Comparison of ENCODE assay signal across 33 mouse cellular contexts in the genomic region with DNA sequence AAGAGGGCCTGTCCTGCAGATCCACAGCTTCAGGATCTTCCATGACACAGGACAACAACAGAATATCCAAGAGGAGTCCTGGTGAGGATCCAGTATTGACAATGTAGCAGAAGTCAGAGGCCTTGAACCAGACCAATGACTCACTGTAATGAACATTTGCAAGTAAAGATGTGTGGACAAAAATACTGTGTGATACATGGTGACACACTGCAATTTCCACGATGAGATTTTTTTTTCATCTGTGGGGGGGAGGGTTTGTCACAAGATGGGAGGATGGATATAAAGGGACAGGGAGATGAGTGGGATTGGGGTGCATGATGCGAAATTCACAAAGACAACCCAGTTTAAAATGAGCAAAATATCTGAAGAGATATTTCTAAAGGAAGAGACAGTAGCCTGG.
"Had no signal": no experiment of that assay in that cellular context is flagged by ENCODE, and none has a peak within 500 bp of the region (broad histone marks: within the 10 kb centered on the region; RNA-seq: fewer than 3 reads in every experiment).

No protein-coding gene starts in this region.

- H3K36me3 ChIP-seq: heart, embryonic 12.5 days; heart, embryonic 13.5 days; heart, embryonic 15.5 days; hindbrain, embryonic 12.5 days; hindbrain, embryonic 13.5 days; hindbrain, embryonic 15.5 days; intestine, embryonic 15.5 days; kidney, embryonic 15.5 days had no signal

- H3K27me3 ChIP-seq: heart, embryonic 13.5 days; heart, embryonic 15.5 days; hindbrain, embryonic 12.5 days; hindbrain, embryonic 13.5 days; hindbrain, embryonic 15.5 days; intestine, embryonic 15.5 days had no signal

- H3K9me3 ChIP-seq: heart, embryonic 13.5 days; intestine, embryonic 15.5 days; kidney, embryonic 15.5 days had no signal

- H3K4me3 ChIP-seq: heart, embryonic 12.5 days; heart, embryonic 13.5 days; heart, embryonic 15.5 days; hindbrain, embryonic 12.5 days; hindbrain, embryonic 13.5 days; hindbrain, embryonic 15.5 days; intestine, embryonic 15.5 days; kidney, embryonic 15.5 days; layer of hippocampus, adult 2 months; left cerebral cortex, adult 2 months had no signal

- H3K27ac ChIP-seq: heart, embryonic 13.5 days; heart, embryonic 15.5 days; hindbrain, embryonic 12.5 days; hindbrain, embryonic 13.5 days; hindbrain, embryonic 14.5 days; hindbrain, embryonic 15.5 days; hindbrain, postnatal 0 days; intestine, embryonic 15.5 days; kidney, embryonic 15.5 days; kidney, postnatal 0 days; layer of hippocampus, adult 2 months; left cerebral cortex, adult 2 months had no signal

- ATAC-seq: hindbrain, embryonic 16.5 days; hindbrain, postnatal 0 days; inflammation-experienced regulatory T-cells, adult 6 months; intestine, embryonic 15.5 days; intestine, embryonic 16.5 days; intestine, postnatal 0 days had no signal

- DNase-seq: heart, postnatal 10 days; heart, postnatal 14 days; heart, postnatal 36 days; heart, postnatal 4 days; kidney, adult 11 months; kidney, adult 18-20 months; kidney, adult 2 months; kidney, adult 8-10 months; kidney, adult 9 months; kidney, postnatal 10 days; kidney, postnatal 14 days; kidney, postnatal 25 days; kidney, postnatal 36 days; kidney, postnatal 4 days; layer of hippocampus, adult 9-11 months; layer of hippocampus, postnatal 36 days had no signal
